Mouse (Mus musculus): ENCODE measurements around the gene Lef1. TPM values are rescaled to one million over a fixed set of nuclear protein-coding genes. Genes with fewer than 3 reads are reported as not detected.

Gene Lef1
- polyA plus RNA-seq, 1 experiment from 2014 or later: 7.7 TPM

GRCm38 (mm10) chr3:131263766-131264486, 153.7 kb downstream of the Lef1 start:
- no peak for ATAC-seq (ENCODE audit: low read depth)
- Histone ChIP-seq H3K4me3 (no peak overlapping the region), H3K27ac (replicated peaks) (no peak overlapping the region), H3K27me3 (no peaks in the 10 kb centered on the region), H3K9ac (no peak overlapping the region), H3K4me1 (replicated peaks) (no peaks in the 10 kb centered on the region), H3K9me3 (no peaks in the 10 kb centered on the region), H3K4me2 (no peak overlapping the region), H3K36me3 (no peaks in the 10 kb centered on the region)
- 47% methylated on average over 15 of the region's 15 CpGs for WGBS

GRCm38 (mm10) chr3:131265516-131265915, 155.2 kb downstream of the Lef1 start:
- Histone ChIP-seq H3K4me3 (no peak overlapping the region), H3K27me3 (no peaks in the 10 kb centered on the region), H3K4me2 (no peak overlapping the region), H3K27ac (replicated peaks) (no peak overlapping the region), H3K4me1 (replicated peaks) (peaks cover 5% of the 10 kb centered on the region), H3K9ac (no peak overlapping the region), H3K36me3 (no peaks in the 10 kb centered on the region), H3K9me3 (no peaks in the 10 kb centered on the region)
- ATAC-seq (ENCODE audit: low read depth): no peak
- WGBS: 93% methylated on average over 8 of the region's 8 CpGs

GRCm38 (mm10) chr3:131266366-131267050, 156.2 kb downstream of the Lef1 start:
- no peaks in the 10 kb centered on the region for H3K27me3 ChIP-seq
- H3K36me3 ChIP-seq: no peaks in the 10 kb centered on the region
- H3K27ac ChIP-seq (replicated peaks): no peak overlapping the region
- 91% methylated on average over 3 of the region's 3 CpGs for WGBS
- peaks cover 15% of the 10 kb centered on the region for H3K4me1 ChIP-seq (replicated peaks)
- H3K9ac ChIP-seq: no peak overlapping the region
- H3K4me2 ChIP-seq: no peak overlapping the region
- ATAC-seq (ENCODE audit: low read depth): no peak
- H3K4me3 ChIP-seq: no peak overlapping the region
- no peaks in the 10 kb centered on the region for H3K9me3 ChIP-seq

GRCm38 (mm10) chr3:131270381-131270780, 160.1 kb downstream of the Lef1 start:
- ATAC-seq (ENCODE audit: low read depth): no peak
- Histone ChIP-seq H3K9me3 (no peaks in the 10 kb centered on the region), H3K27me3 (no peaks in the 10 kb centered on the region), H3K9ac (no peak overlapping the region), H3K4me2 (peak overlapping the region; percentile 77), H3K36me3 (no peaks in the 10 kb centered on the region), H3K4me1 (replicated peaks) (peaks cover 20% of the 10 kb centered on the region), H3K27ac (replicated peaks) (no peak overlapping the region), H3K4me3 (no peak overlapping the region)
- WGBS: 65% methylated on average over 6 of the region's 6 CpGs

GRCm38 (mm10) chr3:131271157-131271556, 160.9 kb downstream of the Lef1 start:
- peaks cover 20% of the 10 kb centered on the region for H3K4me1 ChIP-seq (replicated peaks)
- H3K9ac ChIP-seq: peak overlapping the region; percentile 71
- WGBS: 11% methylated on average over 8 of the region's 8 CpGs
- 0 out of 2 replicates have a peak, but pooled peaks have one; percentile 23 for ATAC-seq (ENCODE audit: low read depth)
- H3K27ac ChIP-seq (replicated peaks): no peak overlapping the region
- no peaks in the 10 kb centered on the region for H3K9me3 ChIP-seq
- peak overlapping the region; percentile 77 for H3K4me2 ChIP-seq
- no peaks in the 10 kb centered on the region for H3K27me3 ChIP-seq
- peak overlapping the region; percentile 61 for H3K4me3 ChIP-seq
- H3K36me3 ChIP-seq: no peaks in the 10 kb centered on the region

GRCm38 (mm10) chr3:131271559-131272373, 161.5 kb downstream of the Lef1 start, which contains the start of gene Hadh:
TSS of gene Hadh (minus strand) at chr3:131272101.
- no peaks in the 10 kb centered on the region for H3K27me3 ChIP-seq
- H3K4me1 ChIP-seq (replicated peaks): peaks cover 20% of the 10 kb centered on the region
- under 1% methylated on average over 54 of the region's 54 CpGs for WGBS
- no peaks in the 10 kb centered on the region for H3K9me3 ChIP-seq
- H3K36me3 ChIP-seq: no peaks in the 10 kb centered on the region
- H3K27ac ChIP-seq (replicated peaks): peak within 1 kb of the TSS; percentile 39; the same call in 1 of the 2 replicates
- peak; percentile 95 for ATAC-seq (ENCODE audit: low read depth)
- peak within 1 kb of the TSS; percentile 61 for H3K4me3 ChIP-seq
- H3K4me2 ChIP-seq: peak within 1 kb of the TSS; percentile 77
- peak within 1 kb of the TSS; percentile 71 for H3K9ac ChIP-seq

GRCm38 (mm10) chr3:131272374-131273100, 162.3 kb downstream of the Lef1 start:
- ATAC-seq (ENCODE audit: low read depth): no peak
- no peaks in the 10 kb centered on the region for H3K27me3 ChIP-seq
- H3K4me3 ChIP-seq: peak overlapping the region; percentile 61
- H3K27ac ChIP-seq (replicated peaks): no peak overlapping the region
- no peaks in the 10 kb centered on the region for H3K36me3 ChIP-seq
- 54% methylated on average over 10 of the region's 10 CpGs for WGBS
- peak overlapping the region; percentile 71; the same call in 1 of the 2 replicates for H3K9ac ChIP-seq
- H3K4me2 ChIP-seq: peak overlapping the region; percentile 77
- peaks cover 20% of the 10 kb centered on the region for H3K4me1 ChIP-seq (replicated peaks)
- H3K9me3 ChIP-seq: no peaks in the 10 kb centered on the region

Other genes with a start within 250 kb of the Lef1 start
- gene Hadh, start 161.6 kb downstream of the Lef1 start, polyA plus RNA-seq (2015; fragmentation: Nextera tagmentation; extraction: Ambion mirVana): 34.4 and 37.1 TPM in 2 replicates
- 5.4 and 6.5 TPM in 2 replicates for gene Cyp2u1, start 192.8 kb downstream of the Lef1 start, polyA plus RNA-seq (2015; fragmentation: Nextera tagmentation; extraction: Ambion mirVana)

All from neural tube, embryonic 13.5 days (tissue).